Mouse (Mus musculus) CH12.LX (cell line): ENCODE measurements around the gene Zbtb42.

Source experiments
- BHLHE40 ChIP-seq: IDR thresholded peaks from 2 replicates; pipeline ENCODE4 v1.6.1; 2011; ENCODE audit warnings: mild to moderate bottlenecking, low read depth, low read length, improper control_type of control experiment
- CTCF ChIP-seq, 2 experiments: IDR thresholded peaks in 1 of 2; conservative IDR thresholded peaks in 1 of 2; 2 replicates each; pipeline ENCODE4 v1.5.1; 2011 to 2012; ENCODE audit warnings: low read depth in 2 of 2, low read length in 2 of 2, improper control_type of control experiment in 1 of 2, inconsistent platforms in 1 of 2, mild to moderate bottlenecking in 1 of 2, moderate library complexity in 1 of 2
- E2F4 ChIP-seq: IDR thresholded peaks from 2 replicates; pipeline ENCODE4 v1.6.1; 2011; ENCODE audit warnings: low read depth, low read length, improper control_type of control experiment; ENCODE audit not compliant: insufficient replicate concordance
- MAX ChIP-seq: IDR thresholded peaks from 2 replicates; pipeline ENCODE4 v1.6.1; 2011; ENCODE audit warnings: low read length, improper control_type of control experiment
- POLR2A ChIP-seq: IDR thresholded peaks from 2 replicates; pipeline ENCODE4 v1.6.1; 2011; ENCODE audit warnings: low read depth, mild to moderate bottlenecking, improper control_type of control experiment, low read length

- TF ChIP-seq CTCF (conservative IDR thresholded peaks at IDR 0.05 in 1 of 2, IDR thresholded peaks at IDR 0.05 in 1 of 2; ENCODE audit: low read depth in 2 of 2, low read length in 2 of 2) (no peak), E2F4 (no peak), POLR2A (no peak), BHLHE40 (no peak), MAX (no peak)
These were observed 579 bp upstream of the Zbtb42 start for GRCm38 (mm10) chr12:112677943-112678554.
